Mouse (Mus musculus) erythroblast, embryonic 14.5 days (primary cell): Measurements from ENCODE around the gene Cnst. TPM values are rescaled to one million over a fixed set of nuclear protein-coding genes. Genes with fewer than 3 reads are reported as not detected.
A peak's percentile ranks its signal among the peaks of the same experiment; 100 is the strongest.

ENCODE experiments used
- H3K27me3 ChIP-seq: 2 replicates; pipeline ENCODE4 v1.6.1; 2012; ENCODE audit warnings: inconsistent platforms; ENCODE audit not compliant: control insufficient read depth
- H3K36me3 ChIP-seq: 2 replicates; pipeline ENCODE4 v1.6.1; 2012; ENCODE audit warnings: mild to moderate bottlenecking, inconsistent platforms; ENCODE audit not compliant: control insufficient read depth
- H3K4me1 ChIP-seq: 2 replicates; pipeline ENCODE4 v1.6.1; 2012; ENCODE audit warnings: inconsistent platforms; ENCODE audit not compliant: control insufficient read depth
- H3K4me3 ChIP-seq: replicated peaks from 2 replicates; pipeline ENCODE3; 2012; ENCODE audit warnings: moderate library complexity, mild to moderate bottlenecking, inconsistent platforms
- H3K9me3 ChIP-seq: 2 replicates; pipeline ENCODE4 v1.6.1; 2012; ENCODE audit warnings: low read length, inconsistent platforms, mixed read lengths; ENCODE audit not compliant: control insufficient read depth
- GATA1 ChIP-seq: IDR thresholded peaks from 2 replicates; pipeline ENCODE4 v1.6.1; 2012; ENCODE audit warnings: low read length, inconsistent platforms, mixed read lengths
- TAL1 ChIP-seq: IDR thresholded peaks from 3 replicates; pipeline ENCODE4 v1.6.1; 2012; ENCODE audit warnings: low read length, inconsistent platforms, mixed read lengths
- polyA plus RNA-seq: library from polyadenylated mRNA; stranded (reverse); fragments of >175 nt; gene quantifications from 2 replicates; pipeline ENCODE4 v1.2.3, GENCODE M21; 2012

The Cnst gene
- polyA plus RNA-seq, 1 experiment: 1.8 TPM

GRCm38 (mm10) chr1:179552751-179553150 lies 6.6 kb downstream of the Cnst start:
- TF ChIP-seq TAL1: no peak
- TF ChIP-seq GATA1: no peak
- peak overlapping the region; percentile 26 for H3K4me3 ChIP-seq
- peaks cover 78% of the 10 kb centered on the region for H3K4me1 ChIP-seq
- H3K36me3 ChIP-seq: peaks cover 56% of the 10 kb centered on the region
- no peaks in the 10 kb centered on the region for H3K27me3 ChIP-seq
- no peaks in the 10 kb centered on the region for H3K9me3 ChIP-seq

- Histone ChIP-seq H3K36me3 (peaks cover 56% of the 10 kb centered on the region), H3K27me3 (no peaks in the 10 kb centered on the region), H3K4me3 (no peak overlapping the region), H3K4me1 (peaks cover 74% of the 10 kb centered on the region), H3K9me3 (no peaks in the 10 kb centered on the region)
- no peak for TF ChIP-seq GATA1
- no peak for TF ChIP-seq TAL1
These were observed 7.2 kb downstream of the Cnst start for GRCm38 (mm10) chr1:179553197-179553948.

DNA sequence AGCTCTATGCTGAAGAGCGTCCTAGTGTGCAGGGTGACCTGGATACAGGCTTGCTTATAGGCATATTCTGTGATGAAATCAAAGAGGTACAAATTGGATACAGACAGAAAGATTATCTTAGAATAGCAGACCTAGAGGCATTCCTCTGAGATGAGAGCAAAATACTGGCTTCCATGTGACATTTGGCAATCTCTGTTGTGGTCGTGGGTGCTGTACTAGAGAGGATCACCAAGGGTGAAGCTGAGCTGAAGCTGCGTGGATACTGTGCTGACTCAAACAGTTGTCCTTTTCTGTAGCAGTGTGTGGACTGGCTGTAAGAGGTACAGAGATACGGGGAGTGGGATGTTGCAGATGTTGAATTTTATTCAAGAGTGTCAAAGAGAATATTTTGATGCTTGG lies 7.8 kb downstream of the Cnst start:
- no peak for TF ChIP-seq TAL1
- no peak for TF ChIP-seq GATA1
- Histone ChIP-seq H3K27me3 (no peaks in the 10 kb centered on the region), H3K4me3 (no peak overlapping the region), H3K9me3 (no peaks in the 10 kb centered on the region), H3K4me1 (peaks cover 68% of the 10 kb centered on the region), H3K36me3 (peaks cover 56% of the 10 kb centered on the region)

DNA sequence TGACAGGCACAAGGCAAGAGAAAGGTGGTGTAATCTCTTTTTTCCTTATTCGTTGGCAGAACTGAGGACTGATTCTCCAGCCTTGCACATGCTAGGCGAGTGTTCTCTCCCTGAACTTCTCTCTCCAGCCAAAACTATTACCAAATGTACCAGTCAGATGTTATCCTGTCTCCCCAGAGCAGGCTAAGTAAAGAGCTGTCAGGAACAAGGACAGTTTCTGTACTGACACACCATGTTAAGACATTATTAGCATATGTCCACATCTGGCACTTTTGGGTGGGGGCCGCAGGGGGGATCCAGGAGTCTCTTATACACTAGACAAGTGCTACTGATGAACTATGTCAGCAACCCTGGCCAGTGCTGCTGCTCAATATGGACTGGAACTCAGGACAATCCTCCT lies 10.8 kb downstream of the Cnst start:
- Histone ChIP-seq H3K4me1 (peaks cover 41% of the 10 kb centered on the region), H3K27me3 (no peaks in the 10 kb centered on the region), H3K9me3 (no peaks in the 10 kb centered on the region), H3K4me3 (no peak overlapping the region), H3K36me3 (peaks cover 49% of the 10 kb centered on the region)
- no peak for TF ChIP-seq TAL1

DNA sequence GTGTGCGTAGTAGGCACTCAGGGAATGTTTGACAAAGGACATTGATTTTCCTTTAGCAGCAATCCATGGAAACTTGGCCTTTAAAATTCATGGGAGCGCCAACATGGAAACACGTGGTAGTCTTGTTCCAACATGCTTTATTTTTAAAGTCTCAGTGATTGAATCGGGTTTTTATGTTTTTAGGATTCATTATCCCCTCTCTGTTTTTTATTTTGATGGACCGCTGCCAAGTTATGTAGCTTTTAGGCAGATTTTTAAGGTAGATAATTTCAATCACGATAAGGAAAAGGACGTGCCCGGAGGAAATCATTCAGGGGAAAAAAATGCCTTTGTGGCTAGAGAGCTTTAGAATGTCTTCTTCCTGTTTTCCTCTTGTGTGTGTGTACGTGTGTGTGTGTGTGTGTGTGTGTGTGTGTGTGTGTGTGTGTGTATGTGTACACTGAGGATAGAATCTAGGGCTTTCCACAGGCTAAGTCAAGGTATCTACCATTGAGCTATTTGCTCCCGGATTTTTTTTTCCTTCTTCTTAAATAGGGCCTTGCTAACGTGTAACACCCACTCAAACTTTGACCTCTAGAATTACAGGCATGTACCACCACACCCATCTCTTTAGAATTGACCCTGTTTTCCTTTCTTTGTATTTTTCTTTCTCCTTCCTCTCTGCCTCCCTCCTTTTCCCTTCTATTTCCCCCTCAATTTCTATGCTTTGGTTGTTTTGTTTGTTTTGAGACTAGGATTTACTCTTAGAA lies 13.4 kb downstream of the Cnst start:
- Histone ChIP-seq H3K36me3 (peaks cover 37% of the 10 kb centered on the region), H3K4me1 (peaks cover 18% of the 10 kb centered on the region)

GRCm38 (mm10) chr1:179560845-179561430 lies 14.8 kb downstream of the Cnst start:
- H3K4me1 ChIP-seq: peaks cover 13% of the 10 kb centered on the region
- TF ChIP-seq GATA1 (no peak), TAL1 (no peak)
- H3K36me3 ChIP-seq: peaks cover 35% of the 10 kb centered on the region

More for the DNA sequence above, 13.4 kb downstream of the Cnst start:
- no peaks in the 10 kb centered on the region for H3K9me3 ChIP-seq
- H3K4me3 ChIP-seq: no peak overlapping the region
- TF ChIP-seq TAL1 (no peak), GATA1 (no peak)
- no peaks in the 10 kb centered on the region for H3K27me3 ChIP-seq

DNA sequence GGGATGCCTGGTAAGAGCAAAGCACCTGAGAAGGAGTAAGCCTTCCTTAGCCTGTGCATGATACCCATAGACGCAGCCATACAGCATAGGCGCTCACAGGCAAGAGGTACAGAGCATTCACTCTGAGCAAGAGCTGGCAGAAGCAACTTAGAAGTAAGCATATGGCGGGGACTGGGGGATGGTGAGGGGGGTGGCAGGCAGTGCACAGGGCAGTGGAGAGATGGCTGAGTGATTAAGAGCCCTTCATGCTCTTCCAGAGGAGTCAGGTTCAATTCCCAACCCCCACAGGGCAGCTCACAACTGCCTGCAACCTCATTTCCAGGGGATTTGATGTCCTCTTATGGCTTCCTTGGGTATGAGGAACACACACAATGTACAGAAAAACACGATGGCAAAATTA lies 17.0 kb downstream of the Cnst start:
- no peak overlapping the region for H3K4me3 ChIP-seq
- H3K9me3 ChIP-seq: no peaks in the 10 kb centered on the region
- H3K36me3 ChIP-seq: peaks cover 21% of the 10 kb centered on the region
- no peaks in the 10 kb centered on the region for H3K27me3 ChIP-seq
- TF ChIP-seq GATA1 (no peak), TAL1 (no peak)
- peaks cover 22% of the 10 kb centered on the region for H3K4me1 ChIP-seq

More at GRCm38 (mm10) chr1:179560845-179561430, 14.8 kb downstream of the Cnst start:
- Histone ChIP-seq H3K4me3 (no peak overlapping the region), H3K27me3 (no peaks in the 10 kb centered on the region), H3K9me3 (no peaks in the 10 kb centered on the region)

- H3K4me1 ChIP-seq: peaks cover 28% of the 10 kb centered on the region
- H3K4me3 ChIP-seq: no peak overlapping the region
- H3K27me3 ChIP-seq: no peaks in the 10 kb centered on the region
- H3K36me3 ChIP-seq: peaks cover 16% of the 10 kb centered on the region
- TF ChIP-seq GATA1: no peak
- no peak for TF ChIP-seq TAL1
- H3K9me3 ChIP-seq: no peaks in the 10 kb centered on the region
These were observed 17.8 kb downstream of the Cnst start for GRCm38 (mm10) chr1:179563926-179564325.

GRCm38 (mm10) chr1:179567558-179567957 lies 21.4 kb downstream of the Cnst start:
- TF ChIP-seq TAL1 (no peak), GATA1 (no peak)
- Histone ChIP-seq H3K27me3 (no peaks in the 10 kb centered on the region), H3K9me3 (no peaks in the 10 kb centered on the region), H3K4me3 (no peak overlapping the region), H3K36me3 (peaks cover 3% of the 10 kb centered on the region), H3K4me1 (peaks cover 35% of the 10 kb centered on the region)
